Mouse (Mus musculus) C2C12 (cell line): Measurements from ENCODE around the gene Tcap.

Experiments
- CEBPB ChIP-seq: IDR thresholded peaks from one replicate; pipeline ENCODE4 v1.6.1; 2011; ENCODE audit warnings: low read depth, mild to moderate bottlenecking, control low read depth, moderate library complexity
- CTCF ChIP-seq: IDR thresholded peaks from one replicate; pipeline ENCODE4 v1.5.1; 2011; ENCODE audit not compliant: control insufficient read depth, insufficient read depth, insufficient read length
- FOSL1 ChIP-seq: IDR thresholded peaks from one replicate; pipeline ENCODE4 v1.8.0; 2011; ENCODE audit warnings: mild to moderate bottlenecking, low read length; ENCODE audit not compliant: poor library complexity, insufficient read depth, severe bottlenecking
- MAX ChIP-seq: IDR thresholded peaks from one replicate; pipeline ENCODE4 v1.6.1; 2011; ENCODE audit warnings: mild to moderate bottlenecking, control low read depth
- MYOD1 ChIP-seq: IDR thresholded peaks from one replicate; pipeline ENCODE4 v1.6.1; 2011; ENCODE audit warnings: low read depth; ENCODE audit not compliant: control insufficient read depth, insufficient read length
- MYOG ChIP-seq: IDR thresholded peaks from one replicate; pipeline ENCODE4 v1.6.1; 2011; ENCODE audit not compliant: control insufficient read depth, insufficient read length; ENCODE audit errors: extremely low read depth
- USF1 ChIP-seq: IDR thresholded peaks from one replicate; pipeline ENCODE4 v1.6.1; 2011; ENCODE audit warnings: low read depth, mild to moderate bottlenecking, control low read depth, moderate library complexity

DNA sequence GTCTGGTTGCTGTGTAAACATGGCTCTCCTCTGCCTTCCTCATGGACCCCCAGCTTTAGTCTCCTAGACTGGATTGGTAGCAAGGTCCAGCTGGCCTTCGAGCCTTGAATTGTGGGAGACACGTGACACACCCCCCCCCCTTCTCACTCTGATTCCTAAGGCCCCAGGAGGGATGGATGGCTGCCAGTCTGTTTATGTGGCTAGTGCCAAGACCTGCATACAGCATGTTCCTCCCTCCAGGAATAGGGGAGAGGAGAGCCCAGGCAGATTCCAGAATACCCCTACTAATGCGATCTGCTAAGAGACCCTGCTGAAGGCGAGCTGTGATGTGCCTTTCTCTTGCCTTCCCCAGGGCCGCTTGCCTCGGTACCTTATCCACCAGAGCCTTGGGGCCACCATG is 3.5 kb upstream of the Tcap start:
- TF ChIP-seq CTCF (no peak), USF1 (no peak), MAX (no peak), MYOG (no peak), CEBPB (no peak), MYOD1 (no peak), FOSL1 (no peak)
